12 mouse cellular contexts compared by ENCODE assay signal in genomic region chr2:6723602-6724001, GRCm38 (mm10).
DNase-seq lines count a peak whose midpoint lies in the region; ATAC-seq lines count a peak whose summit lies in the region.
"Had no signal": no experiment of that assay in that cellular context is flagged by ENCODE, and none has a peak within 500 bp of the region (broad histone marks: within the 10 kb centered on the region; RNA-seq: fewer than 3 reads in every experiment).

No protein-coding gene starts in this region.

- peaks cover 34% of the 10 kb centered on the region for H3K4me1 ChIP-seq in forebrain, embryonic 10.5 days

- H3K79me2 ChIP-seq in macrophage (ENCODE audit: inconsistent target): peaks cover 37% of the 10 kb centered on the region

- peak; percentile 66 for ATAC-seq in activated CD4-positive, CD25-positive, alpha-beta regulatory T cell, adult 4 months
- ATAC-seq: midbrain, embryonic 15.5 days had no signal

- H3K36me3 ChIP-seq in macrophage (ENCODE audit: inconsistent target): no peaks in the 10 kb centered on the region
- no peaks in the 10 kb centered on the region for H3K36me3 ChIP-seq in forebrain, embryonic 10.5 days (replicated peaks)
- H3K36me3 ChIP-seq: midbrain, embryonic 15.5 days had no signal

- no peaks in the 10 kb centered on the region for H3K9me3 ChIP-seq in forebrain, embryonic 10.5 days
- H3K9me3 ChIP-seq: midbrain, embryonic 15.5 days had no signal

- H3K4me3 ChIP-seq in macrophage (ENCODE audit: inconsistent target): no peak overlapping the region
- H3K4me3 ChIP-seq in forebrain, embryonic 10.5 days: no peak overlapping the region
- H3K4me3 ChIP-seq: gastrocnemius, adult 2 months; midbrain, embryonic 15.5 days had no signal

- H3K27ac ChIP-seq in macrophage: peak overlapping the region; percentile 100
- H3K27ac ChIP-seq in forebrain, embryonic 10.5 days: no peak overlapping the region

- 0% methylated on average over 2 of the region's 2 CpGs for WGBS in macrophage (ENCODE audit: missing documents)
- WGBS in forebrain, embryonic 10.5 days: 85% methylated on average over 2 of the region's 2 CpGs

- DNase-seq in 3134 (ENCODE audit: extremely low read depth, insufficient read length, low spot score) (peak; percentile 25), A20 (ENCODE audit: low read depth, low spot score) (peak; percentile 86)
- DNase-seq in right cerebral cortex, adult 18-20 months: no peak
- no peak for DNase-seq in forebrain, embryonic 10.5 days (ENCODE audit: extremely low spot score, low spot score)
- DNase-seq in ovary, adult 18-20 months (ENCODE audit: low spot score): no peak
- no peak for DNase-seq in gastrocnemius, postnatal 25 days
- DNase-seq: cerebellum, postnatal 36 days; gastrocnemius, adult 2 months; kidney, postnatal 36 days had no signal

- H3K27me3 ChIP-seq in forebrain, embryonic 10.5 days (ENCODE audit: poor library complexity, severe bottlenecking): no peaks in the 10 kb centered on the region
- H3K27me3 ChIP-seq: midbrain, embryonic 15.5 days had no signal

Comparison
In these comparisons a context has a peak if more than half of its experiments do, and no peak if none do; other contexts are left out.
1. DNase-seq: peak in 3134 (single experiment) and A20 (single experiment); none in right cerebral cortex, adult 18-20 months (single experiment), forebrain, embryonic 10.5 days (single experiment), ovary, adult 18-20 months (single experiment) and gastrocnemius, postnatal 25 days (single experiment).